8 mouse cellular contexts compared by ENCODE assay signal in genomic region chr10:119294454-119295149, GRCm38 (mm10). TPM values are rescaled to one million over a fixed set of nuclear protein-coding genes. Genes with fewer than 3 reads are reported as not detected.
DNase-seq lines count a peak whose midpoint lies in the region; ATAC-seq and TF ChIP-seq lines count a peak whose summit lies in the region.

No protein-coding gene starts in this region.

- peak overlapping the region; percentile 59 for H3K4me3 ChIP-seq in megakaryocyte, embryonic 14.5 days (replicated peaks)
- H3K4me3 ChIP-seq in heart, postnatal 0 days (ENCODE audit: low read depth, low read length) = no peak overlapping the region

- TF ChIP-seq CTCF in brain, embryonic 14.5 days (IDR thresholded peaks at IDR 0.05; ENCODE audit: borderline replicate concordance, extremely low read depth, insufficient read depth, insufficient read length) = peak; percentile 62; the same call in 1 of the 2 replicates
- TF ChIP-seq CTCF in heart, postnatal 0 days (IDR thresholded peaks at IDR 0.05; ENCODE audit: low read depth) = peak; percentile 48

- intact Hi-C loops in left cerebral cortex, postnatal 14 days (cut with DNase I) = loop anchor here (5.0 kb wide), 1 partner anchor 348 kb away; no protein-coding TSS in a partner anchor

- H3K9ac ChIP-seq in heart, postnatal 0 days (replicated peaks; ENCODE audit: low read depth, low read length) = no peak overlapping the region

- H3K4me2 ChIP-seq in heart, postnatal 0 days (ENCODE audit: low read depth, low read length) = peak overlapping the region; percentile 38; the same call in 1 of the 2 replicates

- no peaks in the 10 kb centered on the region for H3K4me1 ChIP-seq in megakaryocyte, embryonic 14.5 days
- no peaks in the 10 kb centered on the region for H3K4me1 ChIP-seq in heart, postnatal 0 days (ENCODE audit: control insufficient read depth, insufficient read depth)

- TF ChIP-seq POLR2A in brain, embryonic 14.5 days (IDR thresholded peaks at IDR 0.05; ENCODE audit: borderline replicate concordance, extremely low read depth, insufficient read depth, insufficient read length, poor library complexity, severe bottlenecking) = no peak

- H3K27ac ChIP-seq in heart, postnatal 0 days (ENCODE audit: low read depth) = no peak overlapping the region

- ATAC-seq in megakaryocyte, adult 5-6 weeks (ENCODE audit: poor library complexity, severe bottlenecking) = no peak
- ATAC-seq in heart, postnatal 0 days (ENCODE audit: insufficient read depth, low read depth) = no peak
- no peak for ATAC-seq in monocyte, adult 5-6 weeks (replicated peaks; ENCODE audit: insufficient number of reproducible peaks, low FRiP score, low TSS enrichment, poor library complexity, severe bottlenecking)

- H3K9me3 ChIP-seq in megakaryocyte, embryonic 14.5 days = peaks cover under 1% of the 10 kb centered on the region; the same call in 1 of the 2 replicates
- no peaks in the 10 kb centered on the region for H3K9me3 ChIP-seq in heart, postnatal 0 days (replicated peaks; ENCODE audit: control insufficient read depth, low read length)

- no peak for TF ChIP-seq EP300 in heart, postnatal 0 days (IDR thresholded peaks at IDR 0.05; ENCODE audit: low read depth)

- H3K36me3 ChIP-seq in megakaryocyte, embryonic 14.5 days (replicated peaks; ENCODE audit: low read length) = no peaks in the 10 kb centered on the region
- no peaks in the 10 kb centered on the region for H3K36me3 ChIP-seq in heart, postnatal 0 days (replicated peaks; ENCODE audit: control insufficient read depth, insufficient read depth, low read length)

- no peaks in the 10 kb centered on the region for H3K27me3 ChIP-seq in megakaryocyte, embryonic 14.5 days (replicated peaks)
- no peaks in the 10 kb centered on the region for H3K27me3 ChIP-seq in heart, postnatal 0 days (ENCODE audit: control insufficient read depth, insufficient read depth, low read length)

- 40% methylated on average over 14 of the region's 14 CpGs for WGBS in heart, postnatal 0 days

- peak; percentile 78 for DNase-seq in MN1 (ENCODE audit: low spot score)
- DNase-seq in brain, embryonic 14.5 days (ENCODE audit: low read depth) = peak; percentile 64
- no peak for DNase-seq in heart, postnatal 0 days (ENCODE audit: low spot score)
- DNase-seq in left cerebral cortex, postnatal 14 days (ENCODE audit: low spot score in 2 of 2) = peak; percentile 35 to 37
- peak; percentile 56 to 64 for DNase-seq in right cerebral cortex, adult 2 months (ENCODE audit: low spot score in 2 of 2)

RNA-seq across cellular contexts. Expression of gene Cand1, which starts 54.7 kb away (rescaled TPM):
- polyA plus RNA-seq in megakaryocyte, embryonic 14.5 days (2012; ENCODE audit: insufficient read depth, low replicate concordance) = 5.1 and 21.2 TPM in 2 replicates
- 36.0 and 54.5 TPM in 2 replicates for total RNA-seq in megakaryocyte, adult 5-6 weeks (2015)
- 25.8 and 29.1 TPM in 2 replicates for total RNA-seq in megakaryocyte, adult 5-6 weeks (2017)
- 60.5 and 70.5 TPM in 2 replicates for polyA plus RNA-seq in brain, embryonic 14.5 days (2012; rRNA removed)
- 41.6 and 76.8 TPM in 2 replicates for total RNA-seq in heart, postnatal 0 days (2014; rRNA removed; ENCODE audit: low replicate concordance)
- 15.4 and 19.4 TPM in 2 replicates for polyA plus RNA-seq in heart, postnatal 0 days (2015; fragmentation: Nextera tagmentation; extraction: Ambion mirVana)
- total RNA-seq in left cerebral cortex, postnatal 14 days (2021) = 100 to 1,000 TPM; 140 to 147 TPM
- total RNA-seq in monocyte, adult 5-6 weeks (2017) = 19.1 to 36.4 TPM (median 21.2 TPM) in 3 replicates
